Mouse (Mus musculus) limb, embryonic 11.5 days (tissue): ENCODE measurements around the gene BC048562. TPM values are rescaled to one million over a fixed set of nuclear protein-coding genes. Genes with fewer than 3 reads are reported as not detected.

Experiments
- ATAC-seq: fragments of 200-750 bp; cut with Nextera tagmentation; 2 replicates; pipeline ENCODE4 v1.8.0; 2017; ENCODE audit warnings: low read depth; ENCODE audit not compliant: insufficient number of reproducible peaks, low FRiP score, low TSS enrichment
- DNase-seq: peaks from one replicate; pipeline ENCODE4 v3.0.0-alpha.2; 2015; ENCODE audit warnings: low spot score
- H3K27ac ChIP-seq: fragments of 300-500 bp; sonication (generic); replicated peaks from 2 replicates; pipeline ENCODE4 v1.5.1; 2014; ENCODE audit warnings: low read depth, mild to moderate bottlenecking, low read length
- H3K27me3 ChIP-seq: fragments of 300-500 bp; sonication (generic); 2 replicates; pipeline ENCODE4 v1.6.1; 2014; ENCODE audit warnings: mild to moderate bottlenecking, low read length, mixed read lengths; ENCODE audit not compliant: control insufficient read depth, insufficient read depth
- H3K36me3 ChIP-seq: fragments of 300-500 bp; sonication (generic); 2 replicates; pipeline ENCODE4 v1.6.1; 2014; ENCODE audit warnings: mild to moderate bottlenecking, low read length, moderate library complexity, mixed read lengths; ENCODE audit not compliant: control insufficient read depth, insufficient read depth
- H3K4me1 ChIP-seq: fragments of 300-500 bp; sonication (generic); 2 replicates; pipeline ENCODE4 v1.6.1; 2014; ENCODE audit warnings: low read length, mixed read lengths; ENCODE audit not compliant: control insufficient read depth, insufficient read depth
- H3K4me2 ChIP-seq: fragments of 300-500 bp; sonication (generic); 2 replicates; pipeline ENCODE4 v1.6.1; 2014; ENCODE audit warnings: low read depth, mild to moderate bottlenecking, moderate library complexity; ENCODE audit not compliant: severe bottlenecking
- H3K4me3 ChIP-seq: fragments of 300-500 bp; sonication (generic); 2 replicates; pipeline ENCODE4 v1.5.1; 2014; ENCODE audit warnings: low read depth, low read length
- H3K9ac ChIP-seq: fragments of 300-500 bp; sonication (generic); 2 replicates; pipeline ENCODE4 v1.6.1; 2014; ENCODE audit warnings: mild to moderate bottlenecking, low read length
- H3K9me3 ChIP-seq: fragments of 300-500 bp; sonication (generic); 2 replicates; pipeline ENCODE4 v1.6.1; 2016; ENCODE audit warnings: low read length; ENCODE audit not compliant: control insufficient read depth
- WGBS: fragments of 180-500 bp; shearing (Covaris S2); extraction: QIAGEN DNeasy Blood & Tissue Kit; methylation state at CpG from one replicate; pipeline ENCODE4 v1.1.7; 2014; 5-methylcytosine and 5-hydroxymethylcytosine counted together
- polyA plus RNA-seq: library from polyadenylated mRNA; unstranded; fragments of >200 nt; fragmentation: Nextera tagmentation; extraction: Ambion mirVana; gene quantifications from 2 replicates; pipeline ENCODE4 v1.2.1, GENCODE M21; 2014

Gene BC048562
- polyA plus RNA-seq, 1 experiment from 2014 or later, result not detected

DNA sequence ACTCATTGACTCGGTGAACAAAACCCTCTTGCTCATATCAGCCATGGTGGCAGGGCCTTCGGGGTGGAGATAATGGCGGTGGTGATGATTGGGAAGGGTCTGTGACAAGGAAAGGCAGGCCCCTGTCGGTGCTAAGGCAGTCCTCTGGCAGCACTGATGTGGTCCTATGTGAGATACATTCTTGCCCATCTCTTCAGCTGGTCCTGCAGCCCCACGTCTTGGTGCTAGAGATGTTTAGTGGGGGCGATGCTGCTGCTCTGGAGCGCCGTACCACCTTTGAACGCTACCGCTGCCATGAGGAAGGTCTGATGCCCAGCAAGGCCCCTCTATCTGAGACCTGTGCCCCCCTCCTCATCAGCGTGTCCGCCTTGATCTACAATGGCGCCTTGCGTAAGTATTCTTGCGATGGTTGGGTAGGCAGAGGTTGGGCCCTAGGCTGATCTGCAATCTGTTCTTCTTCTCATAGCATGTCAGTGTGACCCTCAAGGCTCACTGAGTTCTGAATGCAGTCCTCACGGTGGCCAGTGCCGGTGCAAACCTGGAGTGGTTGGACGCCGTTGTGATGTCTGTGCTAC, 49.1 kb downstream of the BC048562 start:
- Histone ChIP-seq H3K4me1 (peaks cover 6% of the 10 kb centered on the region), H3K27me3 (no peaks in the 10 kb centered on the region), H3K9ac (no peak overlapping the region), H3K27ac (no peak overlapping the region), H3K4me3 (no peak overlapping the region), H3K9me3 (no peaks in the 10 kb centered on the region), H3K4me2 (no peak overlapping the region), H3K36me3 (peaks cover 21% of the 10 kb centered on the region; the same call in 1 of the 2 replicates)
- WGBS, result 96% methylated on average over 19 of the region's 19 CpGs
- no peak for DNase-seq
- no peak for ATAC-seq

DNA sequence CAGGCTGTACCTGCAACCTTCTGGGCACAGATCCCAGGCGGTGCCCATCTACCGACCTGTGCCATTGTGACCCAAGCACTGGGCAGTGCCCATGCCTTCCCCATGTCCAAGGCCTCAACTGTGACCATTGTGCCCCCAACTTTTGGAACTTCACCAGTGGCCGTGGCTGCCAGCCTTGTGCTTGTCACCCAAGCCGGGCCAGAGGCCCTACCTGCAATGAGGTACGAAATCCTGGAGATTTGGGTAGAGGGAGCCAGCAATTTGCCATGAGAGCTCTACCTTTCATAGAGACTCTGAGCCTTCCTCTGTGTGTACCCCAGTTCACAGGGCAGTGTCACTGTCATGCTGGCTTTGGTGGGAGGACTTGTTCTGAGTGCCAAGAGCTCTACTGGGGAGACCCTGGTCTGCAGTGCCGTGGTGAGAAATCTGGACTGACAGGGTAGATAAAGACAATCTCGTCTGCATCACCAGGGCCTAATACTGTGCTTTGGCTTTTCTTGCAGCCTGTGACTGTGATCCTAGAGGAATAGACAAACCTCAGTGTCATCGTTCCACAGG, 50.8 kb downstream of the BC048562 start:
- 0 out of 2 replicates have a peak overlapping the region, but pooled peaks have one; percentile 17 for H3K9ac ChIP-seq
- 91% methylated on average over 8 of the region's 8 CpGs for WGBS

DNA sequence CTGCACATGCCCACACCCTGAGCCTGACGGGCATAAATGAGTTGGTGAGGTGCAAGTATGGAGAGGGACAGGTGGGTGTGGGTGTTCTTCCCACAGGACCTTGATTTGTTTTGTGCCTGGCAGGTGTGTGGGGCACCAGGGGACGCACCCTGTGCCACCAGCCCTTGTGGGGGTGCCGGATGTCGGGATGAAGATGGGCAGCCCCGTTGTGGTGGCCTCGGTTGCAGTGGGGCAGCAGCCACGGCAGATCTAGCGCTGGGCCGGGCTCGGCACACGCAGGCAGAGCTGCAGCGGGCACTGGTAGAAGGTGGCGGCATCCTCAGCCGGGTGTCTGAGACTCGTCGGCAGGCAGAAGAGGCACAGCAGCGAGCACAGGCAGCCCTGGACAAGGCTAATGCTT, 52.1 kb downstream of the BC048562 start:
- 93% methylated on average over 17 of the region's 17 CpGs for WGBS
- ATAC-seq (no peak), DNase-seq (no peak)
- Histone ChIP-seq H3K36me3 (peaks cover 23% of the 10 kb centered on the region; the same call in 1 of the 2 replicates), H3K9me3 (no peaks in the 10 kb centered on the region), H3K4me2 (no peak overlapping the region), H3K27me3 (no peaks in the 10 kb centered on the region), H3K4me3 (no peak overlapping the region), H3K27ac (no peak overlapping the region), H3K4me1 (peaks cover 15% of the 10 kb centered on the region), H3K9ac (no peak overlapping the region)

More for the DNA sequence above, 50.8 kb downstream of the BC048562 start:
- Histone ChIP-seq H3K27ac (no peak overlapping the region), H3K4me3 (no peak overlapping the region), H3K9me3 (no peaks in the 10 kb centered on the region), H3K36me3 (peaks cover 21% of the 10 kb centered on the region; the same call in 1 of the 2 replicates), H3K4me1 (peaks cover 13% of the 10 kb centered on the region), H3K4me2 (no peak overlapping the region), H3K27me3 (no peaks in the 10 kb centered on the region)
- ATAC-seq (no peak), DNase-seq (no peak)

DNA sequence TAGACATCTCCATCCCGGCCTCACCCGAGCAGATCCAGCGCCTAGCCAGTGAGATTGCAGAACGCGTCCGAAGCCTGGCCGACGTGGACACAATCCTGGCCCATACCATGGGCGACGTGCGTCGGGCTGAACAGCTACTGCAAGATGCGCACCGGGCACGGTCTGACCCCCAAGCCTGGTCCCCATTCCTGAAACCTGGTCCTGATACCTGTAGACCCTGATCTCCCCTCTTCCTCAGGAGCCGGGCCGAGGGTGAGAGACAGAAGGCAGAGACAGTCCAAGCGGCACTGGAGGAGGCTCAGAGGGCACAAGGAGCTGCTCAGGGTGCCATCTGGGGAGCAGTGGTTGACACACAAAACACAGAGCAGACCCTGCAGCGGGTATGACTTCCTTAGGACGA, 52.9 kb downstream of the BC048562 start:
- 94% methylated on average over 20 of the region's 20 CpGs for WGBS
- ATAC-seq (no peak), DNase-seq (no peak)
- Histone ChIP-seq H3K9me3 (no peaks in the 10 kb centered on the region), H3K4me3 (no peak overlapping the region), H3K4me2 (no peak overlapping the region), H3K36me3 (peaks cover 27% of the 10 kb centered on the region; the same call in 1 of the 2 replicates), H3K9ac (no peak overlapping the region), H3K4me1 (peaks cover 15% of the 10 kb centered on the region), H3K27me3 (no peaks in the 10 kb centered on the region), H3K27ac (no peak overlapping the region; the same call in 1 of the 2 replicates)

DNA sequence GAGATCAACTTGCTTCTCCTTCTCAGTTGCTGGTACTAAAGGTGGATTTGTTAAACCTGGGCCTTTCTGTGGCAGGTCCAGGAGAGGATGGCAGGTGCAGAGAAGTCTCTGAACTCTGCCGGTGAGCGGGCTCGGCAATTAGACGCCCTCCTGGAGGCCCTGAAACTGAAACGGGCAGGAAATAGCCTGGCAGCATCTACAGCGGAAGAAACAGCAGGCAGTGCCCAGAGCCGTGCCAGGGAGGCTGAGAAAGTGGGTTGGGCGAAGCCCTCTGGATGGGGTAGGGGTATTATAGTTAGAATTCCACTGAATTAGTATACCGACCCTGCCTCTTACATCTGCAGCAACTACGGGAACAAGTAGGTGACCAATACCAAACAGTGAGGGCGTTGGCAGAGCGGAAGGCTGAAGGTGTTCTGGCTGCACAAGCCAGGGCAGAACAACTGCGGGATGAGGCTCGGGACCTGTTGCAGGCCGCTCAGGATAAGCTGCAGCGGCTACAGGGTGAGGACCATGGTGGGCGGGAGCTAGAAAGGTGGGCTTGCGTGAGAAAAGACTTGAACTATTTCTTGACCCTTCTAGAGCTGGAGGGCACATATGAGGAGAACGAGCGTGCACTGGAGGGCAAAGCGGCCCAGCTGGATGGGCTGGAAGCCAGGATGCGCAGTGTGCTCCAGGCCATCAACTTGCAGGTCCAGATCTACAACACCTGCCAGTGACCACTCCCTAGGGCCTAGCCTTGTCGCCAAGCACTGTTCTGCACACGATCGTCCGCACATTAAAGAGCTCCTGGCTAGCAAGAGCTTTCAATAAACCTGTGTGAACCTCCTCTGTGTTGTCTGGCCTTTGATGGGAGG, 53.6 kb downstream of the BC048562 start:
- Histone ChIP-seq H3K4me3 (peak overlapping the region; percentile 85), H3K4me1 (peaks cover 15% of the 10 kb centered on the region), H3K27me3 (no peaks in the 10 kb centered on the region), H3K9ac (peak overlapping the region; percentile 82), H3K9me3 (no peaks in the 10 kb centered on the region), H3K4me2 (peak overlapping the region; percentile 88), H3K36me3 (peaks cover 33% of the 10 kb centered on the region), H3K27ac (peak overlapping the region; percentile 92)
- peak; percentile 23 for DNase-seq
- peak; percentile 24 for ATAC-seq
- 69% methylated on average over 26 of the region's 26 CpGs for WGBS

DNA sequence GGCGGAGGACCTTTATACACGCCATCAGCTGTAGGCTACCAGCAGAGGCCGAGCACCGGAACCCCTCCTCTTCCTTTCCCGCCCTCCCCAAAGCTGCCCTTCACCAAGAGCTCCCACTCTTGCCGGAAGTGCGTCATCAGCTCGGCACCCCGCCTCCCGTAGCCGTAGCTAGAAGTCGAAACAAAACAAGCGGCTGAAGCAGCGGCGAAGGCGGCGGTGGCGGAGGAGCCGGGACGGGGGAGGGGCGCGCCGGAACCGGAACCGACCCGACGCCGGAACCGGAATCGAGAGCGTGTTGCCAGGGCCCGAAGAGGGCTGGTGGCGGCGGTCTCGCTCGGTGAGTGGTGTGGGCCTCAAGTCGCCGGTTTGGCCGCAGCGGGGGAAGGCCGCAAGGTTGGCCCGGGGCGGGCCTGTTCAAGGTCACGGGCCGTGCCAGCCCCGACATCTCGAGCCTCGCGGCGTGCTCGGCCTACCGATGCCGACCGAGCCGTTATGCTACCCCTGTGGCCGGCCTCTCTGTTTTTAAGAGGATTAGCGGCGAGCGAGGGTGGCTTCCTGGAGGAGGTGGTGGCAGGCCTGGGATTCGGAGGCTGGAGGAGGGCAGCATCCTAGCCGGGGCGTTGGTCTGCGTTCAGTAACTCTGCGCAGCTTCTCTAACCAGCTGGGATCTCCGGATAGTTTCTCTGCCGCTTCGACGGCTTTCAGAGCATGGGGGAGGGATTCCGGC, 54.4 kb downstream of the BC048562 start, which contains the start of gene Usp19:
Gene Usp19, plus strand, starts transcription at position 44 of the 727 bp plus-strand sequence.
- Histone ChIP-seq H3K4me2 (peak within 1 kb of the TSS; percentile 88), H3K27me3 (no peaks in the 10 kb centered on the region), H3K27ac (peak within 1 kb of the TSS; percentile 92), H3K9ac (peak within 1 kb of the TSS; percentile 82), H3K4me3 (peak within 1 kb of the TSS; percentile 85), H3K4me1 (peaks cover 15% of the 10 kb centered on the region), H3K36me3 (peaks cover 36% of the 10 kb centered on the region), H3K9me3 (no peaks in the 10 kb centered on the region)
- peak; percentile 90 for ATAC-seq
- under 1% methylated on average over 69 of the region's 69 CpGs for WGBS
- DNase-seq, result peak; percentile 97

DNA sequence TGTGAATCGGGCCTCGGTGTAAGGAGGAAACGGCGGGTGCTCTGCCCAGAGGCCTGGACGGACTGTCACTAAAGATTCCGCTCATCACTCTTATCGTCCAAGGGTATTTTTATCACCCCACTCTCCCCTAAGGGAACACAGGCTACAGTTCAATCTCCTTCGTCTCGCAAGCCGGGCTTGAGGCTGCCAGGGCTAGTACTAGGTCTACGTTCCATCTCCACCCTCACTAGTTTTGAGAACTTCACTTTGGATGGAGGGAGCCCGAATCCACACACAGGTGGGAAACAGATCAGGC, 55.0 kb downstream of the BC048562 start:
- no peaks in the 10 kb centered on the region for H3K27me3 ChIP-seq
- WGBS, result 17% methylated on average over 12 of the region's 12 CpGs
- ATAC-seq, result no peak
- peak overlapping the region; percentile 82 for H3K9ac ChIP-seq
- no peaks in the 10 kb centered on the region for H3K9me3 ChIP-seq
- H3K36me3 ChIP-seq, result peaks cover 40% of the 10 kb centered on the region
- peak overlapping the region; percentile 92; the same call in 1 of the 2 replicates for H3K27ac ChIP-seq
- peak overlapping the region; percentile 88 for H3K4me2 ChIP-seq
- no peak for DNase-seq
- H3K4me1 ChIP-seq, result peaks cover 15% of the 10 kb centered on the region
- peak overlapping the region; percentile 85 for H3K4me3 ChIP-seq
